Mouse (Mus musculus): Measurements from ENCODE around the gene Speer4f1.

DNA sequence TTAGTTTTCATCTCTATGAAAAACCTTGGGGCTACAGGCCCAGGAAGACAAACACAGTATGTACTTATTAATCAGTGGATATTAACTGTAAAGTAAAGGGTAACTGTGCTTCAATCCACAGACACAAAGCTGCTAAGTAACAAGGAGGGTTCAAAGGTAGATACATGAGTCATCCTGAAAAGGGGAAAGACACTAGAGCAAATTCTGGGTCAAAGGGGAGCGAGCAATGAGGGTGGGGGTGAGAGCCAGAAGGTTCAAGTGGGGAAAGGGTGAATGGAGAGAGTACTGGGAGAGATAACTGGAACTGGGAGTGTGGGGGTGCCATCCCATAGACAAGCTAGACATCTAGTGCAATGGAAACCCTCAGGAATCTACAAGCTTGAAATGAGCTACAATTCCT is 49.0 kb upstream of the Speer4f1 start:
- TF ChIP-seq CTCF (IDR thresholded peaks at IDR 0.05; ENCODE audit: low read depth) (no peak), EP300 (IDR thresholded peaks at IDR 0.05; ENCODE audit: low read depth) (no peak)
